Mouse (Mus musculus) neural tube, embryonic 15.5 days (tissue): ENCODE data around the gene Scarb1. TPM values are rescaled to one million over a fixed set of nuclear protein-coding genes. Genes with fewer than 3 reads are reported as not detected.

ENCODE experiments used
- ATAC-seq: fragments of 200-750 bp; cut with Nextera tagmentation; 2 replicates; pipeline ENCODE4 v1.8.0; 2017; ENCODE audit warnings: mild to moderate bottlenecking, moderate TSS enrichment, moderate library complexity; ENCODE audit not compliant: low FRiP score
- H3K27ac ChIP-seq: fragments of 300-500 bp; sonication (generic); replicated peaks from 2 replicates; pipeline ENCODE4 v1.5.1; 2015; ENCODE audit warnings: mild to moderate bottlenecking, inconsistent platforms
- H3K27me3 ChIP-seq: fragments of 300-500 bp; sonication (generic); replicated peaks from 2 replicates; pipeline ENCODE4 v1.6.1; 2015; ENCODE audit warnings: inconsistent platforms
- H3K36me3 ChIP-seq: fragments of 300-500 bp; sonication (generic); 2 replicates; pipeline ENCODE4 v1.6.1; 2015; ENCODE audit warnings: inconsistent platforms
- H3K4me1 ChIP-seq: fragments of 300-500 bp; sonication (generic); 2 replicates; pipeline ENCODE4 v1.6.1; 2015; ENCODE audit warnings: inconsistent platforms
- H3K4me2 ChIP-seq: fragments of 300-500 bp; sonication (generic); 2 replicates; pipeline ENCODE4 v1.6.1; 2015; ENCODE audit warnings: inconsistent platforms, mild to moderate bottlenecking, moderate library complexity
- H3K4me3 ChIP-seq: fragments of 300-500 bp; sonication (generic); replicated peaks from 2 replicates; pipeline ENCODE4 v1.5.1; 2015; ENCODE audit warnings: mild to moderate bottlenecking, inconsistent platforms
- H3K9ac ChIP-seq: fragments of 300-500 bp; sonication (generic); replicated peaks from 2 replicates; pipeline ENCODE4 v1.6.1; 2015; ENCODE audit warnings: mild to moderate bottlenecking, inconsistent platforms
- H3K9me3 ChIP-seq: fragments of 300-500 bp; sonication (generic); replicated peaks from 2 replicates; pipeline ENCODE4 v1.6.1; 2016; ENCODE audit warnings: inconsistent platforms
- WGBS: fragments of 180-500 bp; shearing (Covaris S2); methylation state at CpG from one replicate; pipeline ENCODE4 v1.1.7; 2015; ENCODE audit warnings: mixed read lengths; 5-methylcytosine and 5-hydroxymethylcytosine counted together
- polyA plus RNA-seq: library from polyadenylated mRNA; unstranded; fragments of >200 nt; fragmentation: Nextera tagmentation; extraction: Ambion mirVana; gene quantifications from 2 replicates; pipeline ENCODE4 v1.2.1, GENCODE M21; 2015

Scarb1 gene
- polyA plus RNA-seq, 1 experiment from 2014 or later: 50.5 TPM

DNA sequence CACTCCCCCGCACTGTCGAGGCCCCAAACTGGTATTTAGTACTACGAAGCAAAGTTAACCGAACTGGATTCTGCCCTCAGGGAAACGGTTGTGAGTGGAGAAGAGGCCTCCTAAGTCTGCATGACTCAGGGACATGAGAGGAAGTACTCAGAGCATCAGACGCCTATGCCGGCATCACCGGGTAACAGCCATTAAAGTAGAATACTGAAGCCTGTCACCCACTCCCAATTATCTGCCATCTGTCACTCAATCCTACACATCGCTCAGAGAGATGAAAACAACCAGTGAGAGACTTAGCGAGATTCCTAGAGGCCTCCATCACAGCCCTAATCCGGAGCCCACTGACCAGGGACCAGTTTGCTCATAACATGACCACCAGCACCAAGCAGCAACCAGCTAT is 26.9 kb downstream of the Scarb1 start:
- 83% methylated on average over 11 of the region's 11 CpGs for WGBS
- no peak overlapping the region for H3K27ac ChIP-seq
- no peak overlapping the region for H3K9ac ChIP-seq
- H3K27me3 ChIP-seq: no peaks in the 10 kb centered on the region
- no peaks in the 10 kb centered on the region for H3K9me3 ChIP-seq
- H3K36me3 ChIP-seq: no peaks in the 10 kb centered on the region
- no peak overlapping the region for H3K4me3 ChIP-seq
- peaks cover 24% of the 10 kb centered on the region for H3K4me1 ChIP-seq
- ATAC-seq: no peak
- H3K4me2 ChIP-seq: no peak overlapping the region

DNA sequence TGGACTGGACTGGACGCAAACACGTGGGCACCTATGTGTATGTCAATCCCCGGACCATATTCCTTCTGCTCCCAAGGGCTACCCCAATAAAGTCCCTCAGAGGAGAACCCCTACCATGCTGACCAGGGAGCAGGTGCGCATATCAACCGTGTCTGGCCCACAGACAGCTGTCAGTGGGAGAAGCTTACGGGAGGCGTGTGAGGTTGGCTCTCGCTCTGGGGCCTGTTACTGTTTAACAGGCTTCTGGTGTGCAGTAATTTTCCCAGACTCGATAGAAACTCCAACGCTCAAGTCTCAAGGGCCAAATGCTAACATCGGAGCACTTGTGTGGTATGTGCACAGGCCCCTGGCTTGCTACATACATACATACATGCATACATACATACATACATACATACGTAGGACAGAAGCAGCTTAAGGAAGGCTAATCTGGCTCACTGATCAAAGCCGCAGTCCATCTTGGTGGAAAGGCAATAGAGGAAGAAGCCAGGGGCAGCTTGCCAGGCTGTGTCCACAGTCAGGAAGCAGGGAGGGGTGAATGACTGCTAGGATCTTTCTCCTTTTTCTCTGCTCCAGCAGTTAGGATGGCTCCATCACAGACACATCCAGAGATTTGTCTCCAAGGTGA is 27.8 kb downstream of the Scarb1 start:
- Histone ChIP-seq H3K27me3 (no peaks in the 10 kb centered on the region), H3K4me3 (no peak overlapping the region), H3K27ac (no peak overlapping the region), H3K4me1 (peaks cover 24% of the 10 kb centered on the region), H3K4me2 (no peak overlapping the region), H3K36me3 (no peaks in the 10 kb centered on the region), H3K9ac (no peak overlapping the region), H3K9me3 (no peaks in the 10 kb centered on the region)
- no peak for ATAC-seq
- WGBS: 64% methylated on average over 13 of the region's 13 CpGs

DNA sequence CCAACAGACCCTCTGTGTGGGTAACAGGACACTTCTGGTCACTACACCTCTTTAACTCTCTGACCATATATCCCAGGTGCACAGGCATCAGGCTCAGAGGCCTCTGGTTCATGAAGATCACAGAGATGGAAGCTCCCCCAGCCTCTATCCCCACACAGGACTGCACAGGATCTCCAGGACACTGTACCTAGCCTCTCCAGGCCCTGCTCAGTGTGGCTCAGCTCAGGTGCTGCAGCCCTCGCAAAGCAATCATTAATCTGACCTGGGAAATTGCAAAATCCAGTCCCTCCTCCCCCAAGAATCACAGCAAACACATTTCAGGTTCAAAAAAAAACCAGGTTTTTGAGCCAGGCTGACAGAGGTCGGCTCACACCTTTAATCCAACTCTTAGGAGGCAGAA is 29.9 kb downstream of the Scarb1 start:
- Histone ChIP-seq H3K36me3 (no peaks in the 10 kb centered on the region), H3K9me3 (no peaks in the 10 kb centered on the region), H3K4me2 (no peak overlapping the region), H3K27me3 (no peaks in the 10 kb centered on the region), H3K27ac (no peak overlapping the region), H3K4me3 (no peak overlapping the region), H3K4me1 (peaks cover 30% of the 10 kb centered on the region), H3K9ac (no peak overlapping the region)
- no peak for ATAC-seq
- 75% methylated on average over 2 of the region's 2 CpGs for WGBS

DNA sequence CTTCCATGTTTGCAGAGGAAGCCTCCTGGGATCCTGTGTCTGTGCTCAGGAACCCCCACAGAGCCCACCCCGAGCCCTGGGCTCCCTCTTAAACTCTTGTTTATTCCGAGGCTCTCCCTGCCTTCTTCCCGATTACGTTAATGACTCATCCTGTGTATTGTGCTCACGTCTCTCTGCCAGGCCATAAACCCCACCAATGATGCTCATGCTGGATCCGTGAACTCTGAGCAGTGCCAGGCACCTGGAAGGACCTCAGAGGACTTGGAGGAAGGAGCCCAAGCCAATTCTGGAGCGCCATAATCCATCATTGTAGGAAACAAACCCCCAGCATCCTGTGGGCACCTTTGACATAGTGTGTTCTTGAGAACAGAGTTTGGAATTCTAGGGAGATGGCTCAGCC is 31.7 kb downstream of the Scarb1 start:
- 43% methylated on average over 7 of the region's 7 CpGs for whole genome bisulfite sequencing

DNA sequence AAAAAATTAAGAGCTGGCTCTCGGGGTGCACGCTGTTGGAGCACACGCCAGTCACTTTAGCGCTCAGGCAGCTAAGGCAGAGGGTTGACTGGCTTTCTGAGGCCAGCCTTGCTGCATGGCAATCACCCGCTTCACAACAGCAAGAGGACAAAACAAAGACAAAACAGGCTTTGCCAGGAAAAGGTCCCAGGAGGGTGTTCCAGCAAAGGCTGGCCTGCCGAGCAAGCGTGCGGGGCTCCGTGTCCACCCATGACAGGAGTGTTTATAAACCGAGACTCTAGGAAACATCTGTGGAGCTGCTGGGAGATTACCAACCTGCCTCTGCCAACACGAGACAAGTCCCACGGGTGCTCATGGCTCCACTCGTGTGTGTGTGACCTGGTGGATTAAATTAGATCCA is 34.1 kb downstream of the Scarb1 start:
- no peak overlapping the region for H3K4me3 ChIP-seq
- no peak overlapping the region for H3K4me2 ChIP-seq
- H3K27me3 ChIP-seq: no peaks in the 10 kb centered on the region
- H3K4me1 ChIP-seq: peaks cover 16% of the 10 kb centered on the region; the same call in 1 of the 2 replicates
- H3K36me3 ChIP-seq: no peaks in the 10 kb centered on the region
- 0 out of 2 replicates have a peak overlapping the region, but pooled peaks have one; percentile 5 for H3K27ac ChIP-seq
- 64% methylated on average over 13 of the region's 13 CpGs for WGBS
- no peak for ATAC-seq
- no peak overlapping the region for H3K9ac ChIP-seq
- no peaks in the 10 kb centered on the region for H3K9me3 ChIP-seq

More for the DNA sequence above, 31.7 kb downstream of the Scarb1 start:
- Histone ChIP-seq H3K4me3 (no peak overlapping the region), H3K27me3 (no peaks in the 10 kb centered on the region), H3K4me1 (peaks cover 32% of the 10 kb centered on the region), H3K4me2 (no peak overlapping the region), H3K36me3 (no peaks in the 10 kb centered on the region), H3K27ac (no peak overlapping the region), H3K9me3 (no peaks in the 10 kb centered on the region), H3K9ac (no peak overlapping the region)
- no peak for ATAC-seq

DNA sequence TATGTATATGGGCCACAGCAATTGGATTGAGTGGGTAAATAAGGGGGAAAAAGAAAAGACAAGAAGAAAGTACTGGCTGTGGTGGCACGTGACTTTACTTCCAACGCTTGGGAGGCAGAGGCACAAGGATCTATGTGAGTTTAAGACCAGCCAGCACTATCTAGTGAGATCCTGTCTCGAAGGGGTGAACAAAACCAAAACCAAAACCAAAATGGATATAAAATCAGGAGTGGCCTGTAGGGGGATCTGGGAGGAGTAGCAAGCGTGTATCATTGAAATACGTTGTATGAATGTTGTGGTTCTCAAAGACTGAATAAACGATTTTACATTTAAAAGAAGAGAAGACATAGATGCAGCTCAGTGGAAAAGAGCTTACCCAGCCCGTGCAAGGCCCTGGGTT is 34.5 kb downstream of the Scarb1 start:
- Histone ChIP-seq H3K4me1 (peaks cover 16% of the 10 kb centered on the region; the same call in 1 of the 2 replicates), H3K9ac (no peak overlapping the region), H3K4me2 (no peak overlapping the region), H3K27me3 (no peaks in the 10 kb centered on the region), H3K27ac (0 out of 2 replicates have a peak overlapping the region, but pooled peaks have one; percentile 5), H3K4me3 (no peak overlapping the region), H3K36me3 (no peaks in the 10 kb centered on the region; the same call in 1 of the 2 replicates), H3K9me3 (no peaks in the 10 kb centered on the region)
- WGBS: 89% methylated on average over 7 of the region's 7 CpGs
- ATAC-seq: no peak

DNA sequence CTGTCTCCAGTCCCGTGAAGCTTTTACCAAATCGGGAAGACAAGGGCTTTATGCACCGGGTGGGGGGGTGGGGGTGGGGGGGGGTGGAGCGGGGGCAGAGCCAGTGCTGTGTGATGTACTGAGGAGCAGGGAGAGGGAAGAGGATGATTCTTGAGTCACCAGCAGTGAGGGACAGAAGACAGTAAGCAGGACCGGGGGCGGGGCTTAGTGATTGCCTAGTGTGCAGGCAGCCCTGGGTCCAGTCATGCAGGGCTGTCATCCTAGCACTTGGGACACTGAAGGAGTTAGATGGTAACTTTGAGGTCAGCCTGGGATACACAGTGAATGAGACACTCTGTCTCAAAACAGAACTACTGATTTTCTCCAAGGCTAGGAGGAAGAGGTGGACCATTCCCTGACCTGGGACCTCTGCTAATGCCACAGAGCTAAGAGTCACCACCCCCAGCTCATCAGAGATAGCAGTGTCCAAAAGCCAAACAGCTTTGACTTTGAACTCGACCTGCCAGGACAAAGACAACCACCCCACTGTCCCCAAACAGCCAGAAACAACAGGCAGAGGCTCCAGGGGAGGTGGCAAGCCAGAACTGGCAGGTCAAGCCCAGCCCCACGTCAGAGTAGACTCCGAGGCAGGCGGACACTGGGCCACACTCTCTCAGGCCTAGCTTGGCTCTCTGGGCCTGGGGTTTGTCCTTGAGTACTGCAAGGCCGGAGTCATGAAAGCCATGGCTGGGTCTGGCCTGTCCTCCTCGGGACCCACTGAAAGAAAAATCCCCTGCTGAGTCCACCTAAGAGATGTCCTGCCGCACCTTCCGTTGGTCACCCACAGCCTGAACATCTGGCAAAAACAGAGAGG is 35.4 kb downstream of the Scarb1 start:
- no peaks in the 10 kb centered on the region for H3K27me3 ChIP-seq
- 60% methylated on average over 13 of the region's 14 CpGs for WGBS
- H3K4me3 ChIP-seq: no peak overlapping the region
- H3K4me1 ChIP-seq: peaks cover 14% of the 10 kb centered on the region; the same call in 1 of the 2 replicates
- H3K36me3 ChIP-seq: peaks cover 2% of the 10 kb centered on the region; the same call in 1 of the 2 replicates
- no peak overlapping the region for H3K4me2 ChIP-seq
- H3K9ac ChIP-seq: no peak overlapping the region
- no peaks in the 10 kb centered on the region for H3K9me3 ChIP-seq
- H3K27ac ChIP-seq: no peak overlapping the region
- ATAC-seq: no peak

DNA sequence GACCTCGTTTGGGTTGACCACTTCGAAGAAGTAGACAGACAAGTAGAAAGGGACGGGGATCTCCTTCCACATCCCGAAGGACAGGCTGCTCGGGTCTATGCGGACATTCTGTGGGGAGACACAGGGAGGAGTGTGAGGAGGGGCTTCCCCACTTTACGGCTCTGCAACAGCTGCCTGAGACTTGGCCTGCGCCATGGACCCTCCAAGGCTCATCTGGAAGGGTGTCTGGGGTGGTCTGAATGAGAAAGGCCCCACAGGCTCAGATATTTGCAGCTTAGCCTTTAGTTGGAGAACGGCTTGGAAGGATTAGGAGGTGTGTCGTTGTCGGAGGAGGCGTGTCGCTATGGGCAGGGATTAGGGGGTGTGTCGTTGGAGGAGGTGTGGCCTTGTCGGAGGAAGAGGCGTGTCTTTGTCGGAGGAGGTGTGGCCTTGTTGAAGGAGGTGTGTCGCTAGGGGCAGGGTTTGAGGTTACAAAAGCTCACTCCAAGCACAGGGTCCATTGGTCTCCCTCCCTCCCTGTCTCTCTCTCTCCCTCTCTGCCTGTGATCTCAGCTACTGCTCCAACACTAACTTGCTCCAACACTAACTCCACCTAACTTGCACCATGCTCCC is 36.5 kb downstream of the Scarb1 start:
- WGBS: 23% methylated on average over 18 of the region's 18 CpGs
- no peak overlapping the region for H3K9ac ChIP-seq
- peak overlapping the region; percentile 32 for H3K4me2 ChIP-seq
- peaks cover 10% of the 10 kb centered on the region; the same call in 1 of the 2 replicates for H3K4me1 ChIP-seq
- peak; percentile 77; the same call in 1 of the 2 replicates for ATAC-seq
- no peaks in the 10 kb centered on the region for H3K9me3 ChIP-seq
- H3K27ac ChIP-seq: no peak overlapping the region
- peaks cover 14% of the 10 kb centered on the region for H3K36me3 ChIP-seq
- no peak overlapping the region for H3K4me3 ChIP-seq
- no peaks in the 10 kb centered on the region for H3K27me3 ChIP-seq

DNA sequence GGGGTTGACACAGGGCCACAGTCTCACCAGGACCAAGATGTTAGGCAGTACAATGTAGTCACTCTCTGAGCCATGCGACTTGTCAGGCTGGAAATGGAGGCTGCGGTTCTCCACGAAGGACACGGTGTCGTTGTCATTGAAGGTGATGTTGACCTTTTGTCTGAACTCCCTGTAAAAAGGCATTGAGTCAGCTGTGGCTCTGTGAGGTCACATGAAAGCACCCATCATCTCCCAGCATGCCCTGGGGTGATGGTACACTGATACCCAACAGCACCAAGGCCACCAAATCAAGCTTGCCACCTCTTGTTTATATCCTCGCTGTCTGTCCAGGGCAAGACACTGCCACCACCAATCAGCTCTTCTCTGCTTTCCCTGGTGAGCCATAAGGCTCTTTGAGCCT is 37.8 kb downstream of the Scarb1 start:
- H3K4me3 ChIP-seq: no peak overlapping the region
- WGBS: 94% methylated on average over 6 of the region's 6 CpGs

DNA sequence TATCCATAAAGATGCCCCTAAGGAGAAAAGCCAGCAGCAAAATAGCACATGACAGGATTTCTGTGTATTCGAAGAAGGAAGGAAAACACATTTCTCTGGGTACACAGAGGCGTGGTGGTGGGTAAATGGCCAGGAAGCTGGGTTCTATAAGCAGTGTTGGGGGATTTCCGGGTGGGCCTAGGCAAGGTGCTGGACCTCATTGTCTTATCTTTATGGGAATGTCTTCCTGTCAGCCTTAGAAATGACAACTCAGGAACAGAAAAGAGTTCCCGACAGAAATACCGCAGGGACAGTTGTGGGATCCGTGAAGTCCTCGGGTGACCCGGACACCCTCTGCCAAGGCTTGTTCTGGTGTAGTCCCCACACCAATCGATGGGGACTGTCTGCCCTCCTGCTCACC is 42.7 kb downstream of the Scarb1 start:
- peaks cover 40% of the 10 kb centered on the region for H3K36me3 ChIP-seq
- H3K9ac ChIP-seq: no peak overlapping the region
- H3K27me3 ChIP-seq: no peaks in the 10 kb centered on the region
- no peak for ATAC-seq
- no peak overlapping the region for H3K27ac ChIP-seq
- WGBS: 89% methylated on average over 9 of the region's 9 CpGs
- no peak overlapping the region for H3K4me2 ChIP-seq
- no peaks in the 10 kb centered on the region for H3K9me3 ChIP-seq
- H3K4me1 ChIP-seq: no peaks in the 10 kb centered on the region
- H3K4me3 ChIP-seq: no peak overlapping the region

More for the DNA sequence above, 37.8 kb downstream of the Scarb1 start:
- H3K9ac ChIP-seq: no peak overlapping the region
- H3K4me2 ChIP-seq: no peak overlapping the region
- H3K4me1 ChIP-seq: peaks cover 10% of the 10 kb centered on the region; the same call in 1 of the 2 replicates
- no peaks in the 10 kb centered on the region for H3K27me3 ChIP-seq
- H3K27ac ChIP-seq: no peak overlapping the region
- ATAC-seq: no peak
- peaks cover 15% of the 10 kb centered on the region for H3K36me3 ChIP-seq
- no peaks in the 10 kb centered on the region for H3K9me3 ChIP-seq

DNA sequence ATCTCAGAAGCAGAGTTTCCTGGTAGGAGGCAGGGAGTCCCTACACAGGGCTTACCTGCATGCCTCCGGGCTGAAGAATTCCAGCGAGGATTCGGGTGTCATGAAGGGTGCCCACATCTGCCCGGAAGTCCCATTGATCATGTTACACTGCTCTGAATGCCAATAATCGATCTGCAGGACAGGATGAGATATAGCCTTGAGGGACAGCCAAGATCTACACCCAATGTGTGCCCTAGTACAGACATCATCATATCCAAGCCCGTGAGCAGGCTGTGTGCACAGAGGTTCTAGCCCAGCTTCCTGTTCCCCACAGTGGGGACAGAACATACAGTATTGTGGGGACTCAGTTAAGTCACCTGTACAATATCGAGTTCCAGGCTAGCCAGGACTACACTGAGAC is 43.7 kb downstream of the Scarb1 start:
- no peak overlapping the region for H3K4me3 ChIP-seq

More for the DNA sequence above, 43.7 kb downstream of the Scarb1 start:
- no peaks in the 10 kb centered on the region for H3K27me3 ChIP-seq
- H3K36me3 ChIP-seq: peaks cover 46% of the 10 kb centered on the region
- no peaks in the 10 kb centered on the region for H3K9me3 ChIP-seq
- no peak overlapping the region for H3K4me2 ChIP-seq
- WGBS: 94% methylated on average over 7 of the region's 7 CpGs
- H3K9ac ChIP-seq: no peak overlapping the region
- H3K27ac ChIP-seq: no peak overlapping the region
- ATAC-seq: no peak
- no peaks in the 10 kb centered on the region for H3K4me1 ChIP-seq
